Mouse (Mus musculus): ENCODE data around the gene Frmd5. TPM values are rescaled to one million over a fixed set of nuclear protein-coding genes. Genes with fewer than 3 reads are reported as not detected.

Frmd5 gene
- polyA plus RNA-seq, 1 experiment from 2014 or later = 26.6 TPM

GRCm38 (mm10) chr2:121598249-121598648 is 208.6 kb downstream of the Frmd5 start:
- Histone ChIP-seq H3K27me3 (ENCODE audit: control insufficient read depth, insufficient read depth, low read length) (no peaks in the 10 kb centered on the region), H3K27ac (ENCODE audit: low read depth, low read length) (no peak overlapping the region), H3K4me3 (ENCODE audit: low read depth, low read length) (no peak overlapping the region), H3K9me3 (ENCODE audit: control insufficient read depth, low read length) (no peaks in the 10 kb centered on the region), H3K4me1 (replicated peaks; ENCODE audit: control insufficient read depth, insufficient read depth, low read length) (no peaks in the 10 kb centered on the region), H3K9ac (ENCODE audit: low read length) (no peak overlapping the region), H3K36me3 (ENCODE audit: control insufficient read depth, insufficient read depth, low read length) (no peaks in the 10 kb centered on the region), H3K4me2 (ENCODE audit: low read depth, low read length, severe bottlenecking) (no peak overlapping the region)
- WGBS = 71% methylated on average over 7 of the region's 7 CpGs
- DNase-seq (ENCODE audit: low spot score) = no peak
- no peak for ATAC-seq (replicated peaks; ENCODE audit: low FRiP score)

GRCm38 (mm10) chr2:121596621-121597020 is 210.3 kb downstream of the Frmd5 start:
- Histone ChIP-seq H3K9ac (ENCODE audit: low read length) (no peak overlapping the region), H3K9me3 (ENCODE audit: control insufficient read depth, low read length) (no peaks in the 10 kb centered on the region), H3K27ac (ENCODE audit: low read depth, low read length) (no peak overlapping the region), H3K36me3 (ENCODE audit: control insufficient read depth, insufficient read depth, low read length) (no peaks in the 10 kb centered on the region), H3K4me1 (replicated peaks; ENCODE audit: control insufficient read depth, insufficient read depth, low read length) (no peaks in the 10 kb centered on the region), H3K4me2 (ENCODE audit: low read depth, low read length, severe bottlenecking) (no peak overlapping the region), H3K4me3 (ENCODE audit: low read depth, low read length) (no peak overlapping the region), H3K27me3 (ENCODE audit: control insufficient read depth, insufficient read depth, low read length) (no peaks in the 10 kb centered on the region)
- WGBS = 87% methylated on average over 2 of the region's 2 CpGs
- ATAC-seq (replicated peaks; ENCODE audit: low FRiP score) (no peak), DNase-seq (ENCODE audit: low spot score) (no peak)

DNA sequence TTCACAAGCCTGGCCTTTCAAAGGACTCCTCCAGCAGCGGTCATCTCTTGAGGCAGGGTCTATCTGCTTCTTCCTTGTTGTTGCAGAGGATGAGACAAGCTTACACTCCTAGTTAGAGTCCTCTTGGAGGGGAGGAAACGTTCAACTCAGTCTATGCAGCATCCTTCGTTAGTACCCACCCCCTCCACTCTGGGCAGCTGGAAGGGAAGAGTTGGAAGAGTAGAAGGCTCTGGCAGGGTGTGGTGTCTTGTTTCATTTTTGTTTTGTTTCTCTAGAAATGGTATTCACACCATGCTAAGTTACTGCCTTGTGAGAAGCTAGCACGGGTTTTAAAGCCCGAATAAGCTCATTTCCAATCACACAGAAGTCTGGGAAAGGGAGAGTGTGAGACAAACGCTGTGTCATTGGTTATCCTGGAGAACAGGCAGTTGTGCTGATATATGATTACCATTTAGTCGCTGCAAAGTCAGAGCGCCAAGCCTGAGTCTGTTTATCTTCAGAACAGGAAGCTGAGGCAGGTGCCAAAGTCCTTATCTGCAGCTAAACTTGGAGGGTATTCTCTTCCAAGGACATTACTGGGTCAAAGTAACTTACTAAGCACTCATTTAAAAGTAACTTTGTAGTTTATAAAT is 212.1 kb downstream of the Frmd5 start:
- H3K36me3 ChIP-seq (ENCODE audit: control insufficient read depth, insufficient read depth, low read length) = no peaks in the 10 kb centered on the region
- no peaks in the 10 kb centered on the region for H3K9me3 ChIP-seq (ENCODE audit: control insufficient read depth, low read length)
- WGBS = 65% methylated on average over 8 of the region's 8 CpGs
- no peak overlapping the region for H3K4me2 ChIP-seq (ENCODE audit: low read depth, low read length, severe bottlenecking)
- no peak overlapping the region for H3K27ac ChIP-seq (ENCODE audit: low read depth, low read length)
- ATAC-seq (replicated peaks; ENCODE audit: low FRiP score) (no peak), DNase-seq (ENCODE audit: low spot score) (no peak)
- H3K9ac ChIP-seq (ENCODE audit: low read length) = no peak overlapping the region
- H3K27me3 ChIP-seq (ENCODE audit: control insufficient read depth, insufficient read depth, low read length) = no peaks in the 10 kb centered on the region
- H3K4me1 ChIP-seq (replicated peaks; ENCODE audit: control insufficient read depth, insufficient read depth, low read length) = no peaks in the 10 kb centered on the region
- no peak overlapping the region for H3K4me3 ChIP-seq (ENCODE audit: low read depth, low read length)

GRCm38 (mm10) chr2:121594131-121594530 is 212.8 kb downstream of the Frmd5 start:
- Histone ChIP-seq H3K4me1 (replicated peaks; ENCODE audit: control insufficient read depth, insufficient read depth, low read length) (no peaks in the 10 kb centered on the region), H3K4me3 (ENCODE audit: low read depth, low read length) (no peak overlapping the region), H3K27ac (ENCODE audit: low read depth, low read length) (no peak overlapping the region), H3K36me3 (ENCODE audit: control insufficient read depth, insufficient read depth, low read length) (no peaks in the 10 kb centered on the region), H3K4me2 (ENCODE audit: low read depth, low read length, severe bottlenecking) (no peak overlapping the region), H3K9me3 (ENCODE audit: control insufficient read depth, low read length) (no peaks in the 10 kb centered on the region), H3K27me3 (ENCODE audit: control insufficient read depth, insufficient read depth, low read length) (no peaks in the 10 kb centered on the region), H3K9ac (ENCODE audit: low read length) (no peak overlapping the region)
- 67% methylated on average over 3 of the region's 3 CpGs for WGBS
- ATAC-seq (replicated peaks; ENCODE audit: low FRiP score) (no peak), DNase-seq (ENCODE audit: low spot score) (no peak)

GRCm38 (mm10) chr2:121588309-121588694 is 218.6 kb downstream of the Frmd5 start:
- Histone ChIP-seq H3K9ac (ENCODE audit: low read length) (0 out of 2 replicates have a peak overlapping the region, but pooled peaks have one; percentile 20), H3K27ac (ENCODE audit: low read depth, low read length) (0 out of 2 replicates have a peak overlapping the region, but pooled peaks have one; percentile 1), H3K27me3 (ENCODE audit: control insufficient read depth, insufficient read depth, low read length) (no peaks in the 10 kb centered on the region), H3K4me3 (ENCODE audit: low read depth, low read length) (no peak overlapping the region), H3K9me3 (ENCODE audit: control insufficient read depth, low read length) (no peaks in the 10 kb centered on the region), H3K4me2 (ENCODE audit: low read depth, low read length, severe bottlenecking) (no peak overlapping the region), H3K36me3 (ENCODE audit: control insufficient read depth, insufficient read depth, low read length) (no peaks in the 10 kb centered on the region), H3K4me1 (replicated peaks; ENCODE audit: control insufficient read depth, insufficient read depth, low read length) (peaks cover 8% of the 10 kb centered on the region; the same call in 1 of the 2 replicates)
- peak; percentile 67 for ATAC-seq (replicated peaks; ENCODE audit: low FRiP score)
- peak; percentile 58 for DNase-seq (ENCODE audit: low spot score)
- WGBS = 45% methylated on average over 4 of the region's 4 CpGs

- Histone ChIP-seq H3K27me3 (ENCODE audit: control insufficient read depth, insufficient read depth, low read length) (no peaks in the 10 kb centered on the region), H3K9ac (ENCODE audit: low read length) (0 out of 2 replicates have a peak overlapping the region, but pooled peaks have one; percentile 3), H3K9me3 (ENCODE audit: control insufficient read depth, low read length) (no peaks in the 10 kb centered on the region), H3K27ac (ENCODE audit: low read depth, low read length) (no peak overlapping the region), H3K4me2 (ENCODE audit: low read depth, low read length, severe bottlenecking) (no peak overlapping the region), H3K4me1 (replicated peaks; ENCODE audit: control insufficient read depth, insufficient read depth, low read length) (peaks cover 8% of the 10 kb centered on the region; the same call in 1 of the 2 replicates), H3K36me3 (ENCODE audit: control insufficient read depth, insufficient read depth, low read length) (no peaks in the 10 kb centered on the region), H3K4me3 (ENCODE audit: low read depth, low read length) (no peak overlapping the region)
- 29% methylated on average over 12 of the region's 12 CpGs for WGBS
- ATAC-seq (replicated peaks; ENCODE audit: low FRiP score) (peak; percentile 33), DNase-seq (ENCODE audit: low spot score) (peak; percentile 56)
These were observed 219.2 kb downstream of the Frmd5 start for GRCm38 (mm10) chr2:121587523-121588308.

GRCm38 (mm10) chr2:121584705-121585104 is 222.2 kb downstream of the Frmd5 start:
- Histone ChIP-seq H3K27ac (ENCODE audit: low read depth, low read length) (no peak overlapping the region), H3K4me2 (ENCODE audit: low read depth, low read length, severe bottlenecking) (no peak overlapping the region), H3K4me1 (replicated peaks; ENCODE audit: control insufficient read depth, insufficient read depth, low read length) (peaks cover 8% of the 10 kb centered on the region; the same call in 1 of the 2 replicates), H3K9ac (ENCODE audit: low read length) (no peak overlapping the region), H3K36me3 (ENCODE audit: control insufficient read depth, insufficient read depth, low read length) (no peaks in the 10 kb centered on the region), H3K27me3 (ENCODE audit: control insufficient read depth, insufficient read depth, low read length) (no peaks in the 10 kb centered on the region), H3K4me3 (ENCODE audit: low read depth, low read length) (no peak overlapping the region), H3K9me3 (ENCODE audit: control insufficient read depth, low read length) (no peaks in the 10 kb centered on the region)
- 76% methylated on average over 5 of the region's 5 CpGs for WGBS
- ATAC-seq (replicated peaks; ENCODE audit: low FRiP score) (no peak), DNase-seq (ENCODE audit: low spot score) (no peak)

GRCm38 (mm10) chr2:121583468-121584116 is 223.3 kb downstream of the Frmd5 start:
- H3K4me2 ChIP-seq (ENCODE audit: low read depth, low read length, severe bottlenecking) = no peak overlapping the region
- no peak overlapping the region for H3K4me3 ChIP-seq (ENCODE audit: low read depth, low read length)
- no peak overlapping the region for H3K9ac ChIP-seq (ENCODE audit: low read length)
- H3K9me3 ChIP-seq (ENCODE audit: control insufficient read depth, low read length) = no peaks in the 10 kb centered on the region
- no peak for ATAC-seq (replicated peaks; ENCODE audit: low FRiP score)
- no peak for DNase-seq (ENCODE audit: low spot score)
- H3K36me3 ChIP-seq (ENCODE audit: control insufficient read depth, insufficient read depth, low read length) = no peaks in the 10 kb centered on the region
- H3K27me3 ChIP-seq (ENCODE audit: control insufficient read depth, insufficient read depth, low read length) = no peaks in the 10 kb centered on the region
- 83% methylated on average over 13 of the region's 13 CpGs for WGBS
- H3K4me1 ChIP-seq (replicated peaks; ENCODE audit: control insufficient read depth, insufficient read depth, low read length) = peaks cover 6% of the 10 kb centered on the region; the same call in 1 of the 2 replicates
- H3K27ac ChIP-seq (ENCODE audit: low read depth, low read length) = no peak overlapping the region
